ENCODE assay signal across 21 mouse cellular contexts in genomic region chr13:103001831-103002230, GRCm38 (mm10).
DNase-seq lines count a peak whose midpoint lies in the region; ATAC-seq lines count a peak whose summit lies in the region.
"Had no signal": no experiment of that assay in that cellular context is flagged by ENCODE, and none has a peak within 500 bp of the region (broad histone marks: within the 10 kb centered on the region; RNA-seq: fewer than 3 reads in every experiment).

No protein-coding gene starts in this region.

- WGBS in heart, embryonic 11.5 days (ENCODE audit: insufficient replicate concordance) = 94% methylated on average over 1 of the region's 1 CpGs
- 67% methylated on average over 1 of the region's 1 CpGs for WGBS in midbrain, embryonic 11.5 days
- 76% methylated on average over 1 of the region's 1 CpGs for WGBS in midbrain, embryonic 10.5 days

- ATAC-seq in heart, embryonic 11.5 days (replicated peaks; ENCODE audit: insufficient number of reproducible peaks, low FRiP score, low TSS enrichment) = no peak
- ATAC-seq in midbrain, embryonic 11.5 days (ENCODE audit: low FRiP score) = 0 out of 2 replicates have a peak, but pooled peaks have one; percentile 27
- ATAC-seq: activated CD4-positive, CD25-positive, alpha-beta regulatory T cell, adult 4 months; forebrain, embryonic 16.5 days; hindbrain, embryonic 16.5 days; inflammation-experienced regulatory T-cells, adult 6 months; Patski had no signal

- H3K36me3 ChIP-seq in heart, embryonic 11.5 days (ENCODE audit: control insufficient read depth, insufficient read depth, low read length) = no peaks in the 10 kb centered on the region
- no peaks in the 10 kb centered on the region for H3K36me3 ChIP-seq in midbrain, embryonic 11.5 days (ENCODE audit: control insufficient read depth, insufficient read depth, low read length)
- no peaks in the 10 kb centered on the region for H3K36me3 ChIP-seq in midbrain, embryonic 10.5 days
- H3K36me3 ChIP-seq: heart, embryonic 12.5 days; hindbrain, embryonic 10.5 days had no signal

- H3K4me2 ChIP-seq in heart, embryonic 11.5 days = no peak overlapping the region
- H3K4me2 ChIP-seq in midbrain, embryonic 11.5 days = no peak overlapping the region
- H3K4me2 ChIP-seq: heart, embryonic 12.5 days had no signal

- H3K27ac ChIP-seq in heart, embryonic 11.5 days (ENCODE audit: low read depth, low read length) = no peak overlapping the region
- H3K27ac ChIP-seq in midbrain, embryonic 11.5 days (ENCODE audit: low read depth, low read length) = no peak overlapping the region; the same call in 1 of the 2 replicates
- no peak overlapping the region for H3K27ac ChIP-seq in midbrain, embryonic 10.5 days (replicated peaks)
- H3K27ac ChIP-seq: heart, adult 2 months; hindbrain, embryonic 10.5 days had no signal

- no peaks in the 10 kb centered on the region; the same call in 1 of the 2 replicates for H3K4me1 ChIP-seq in heart, embryonic 11.5 days (ENCODE audit: control insufficient read depth, insufficient read depth, low read length)
- H3K4me1 ChIP-seq in midbrain, embryonic 11.5 days (ENCODE audit: control insufficient read depth, insufficient read depth, low read length) = peaks cover 13% of the 10 kb centered on the region
- peaks cover 31% of the 10 kb centered on the region for H3K4me1 ChIP-seq in midbrain, embryonic 10.5 days

- H3K9ac ChIP-seq in heart, embryonic 11.5 days (ENCODE audit: low read depth, low read length) = no peak overlapping the region
- H3K9ac ChIP-seq in midbrain, embryonic 11.5 days (ENCODE audit: low read length) = no peak overlapping the region
- H3K9ac ChIP-seq: heart, embryonic 12.5 days had no signal

- no peaks in the 10 kb centered on the region for H3K9me3 ChIP-seq in heart, embryonic 11.5 days (replicated peaks; ENCODE audit: control insufficient read depth, low read length)
- no peaks in the 10 kb centered on the region for H3K9me3 ChIP-seq in midbrain, embryonic 11.5 days (ENCODE audit: control insufficient read depth, low read length)
- no peaks in the 10 kb centered on the region for H3K9me3 ChIP-seq in midbrain, embryonic 10.5 days (replicated peaks)
- H3K9me3 ChIP-seq: heart, embryonic 12.5 days; hindbrain, embryonic 10.5 days had no signal

- DNase-seq in heart, adult 11 months = peak; percentile 63
- DNase-seq in midbrain, embryonic 11.5 days (ENCODE audit: low spot score, missing footprints) = no peak
- no peak for DNase-seq in midbrain, embryonic 10.5 days (ENCODE audit: low spot score)
- peak; percentile 64 for DNase-seq in embryo, embryonic 10.5 days (ENCODE audit: low spot score)
- DNase-seq in retina, embryonic 14.5 days (ENCODE audit: low spot score) = peak; percentile 46
- no peak for DNase-seq in thymus, adult 18-20 months
- DNase-seq: adrenal gland, adult 2 months; adrenal gland, postnatal 25 days; cerebellum, adult 18-20 months; cerebellum, adult 9-11 months; gastrocnemius, postnatal 10 days; heart, adult 2 months had no signal

- H3K4me3 ChIP-seq in heart, embryonic 11.5 days (ENCODE audit: low read depth, low read length) = no peak overlapping the region
- H3K4me3 ChIP-seq in midbrain, embryonic 11.5 days (ENCODE audit: low read depth, low read length) = no peak overlapping the region
- H3K4me3 ChIP-seq in midbrain, embryonic 10.5 days = no peak overlapping the region
- H3K4me3 ChIP-seq: heart, adult 2 months; heart, embryonic 12.5 days; hindbrain, embryonic 10.5 days had no signal

- H3K27me3 ChIP-seq in heart, embryonic 11.5 days (ENCODE audit: control insufficient read depth, insufficient read depth, low read length) = no peaks in the 10 kb centered on the region
- H3K27me3 ChIP-seq in midbrain, embryonic 11.5 days (ENCODE audit: control insufficient read depth, insufficient read depth, low read length) = no peaks in the 10 kb centered on the region
- H3K27me3 ChIP-seq in midbrain, embryonic 10.5 days (ENCODE audit: low read depth, poor library complexity, severe bottlenecking) = no peaks in the 10 kb centered on the region
- H3K27me3 ChIP-seq: CH12.LX; heart, embryonic 12.5 days had no signal

Comparison
In these comparisons a context has a peak if more than half of its experiments do, and no peak if none do; other contexts are left out.
1. DNase-seq: peak in heart, adult 11 months (single experiment), embryo, embryonic 10.5 days (single experiment) and retina, embryonic 14.5 days (single experiment); none in midbrain, embryonic 11.5 days (single experiment), midbrain, embryonic 10.5 days (single experiment) and thymus, adult 18-20 months (0 of 2).